Mouse (Mus musculus) liver, embryonic 15.5 days (tissue): ENCODE measurements at regions not wholly inside any gene's neighbourhood (a gene's known extent, or its start where the extent isn't known, plus 50 kb on each side); places are given as distances from the start of the nearest gene placed in this dataset.

Experiments
- ATAC-seq: fragments of 200-750 bp; cut with Nextera tagmentation; 2 replicates; pipeline ENCODE4 v1.8.0; 2017; ENCODE audit warnings: moderate number of reproducible peaks, mild to moderate bottlenecking, moderate library complexity; ENCODE audit not compliant: insufficient read depth
- H3K27ac ChIP-seq: fragments of 300-500 bp; sonication (generic); replicated peaks from 2 replicates; pipeline ENCODE4 v1.5.1; 2015; ENCODE audit warnings: mild to moderate bottlenecking, inconsistent platforms
- H3K27me3 ChIP-seq: fragments of 300-500 bp; sonication (generic); 2 replicates; pipeline ENCODE4 v1.6.1; 2015; ENCODE audit warnings: mild to moderate bottlenecking, inconsistent platforms
- H3K36me3 ChIP-seq: fragments of 300-500 bp; sonication (generic); replicated peaks from 2 replicates; pipeline ENCODE4 v1.6.1; 2015; ENCODE audit warnings: moderate library complexity, mild to moderate bottlenecking, inconsistent platforms
- H3K4me1 ChIP-seq: fragments of 300-500 bp; sonication (generic); replicated peaks from 2 replicates; pipeline ENCODE4 v1.6.1; 2015; ENCODE audit warnings: inconsistent platforms
- H3K4me2 ChIP-seq: fragments of 300-500 bp; sonication (generic); 2 replicates; pipeline ENCODE4 v1.6.1; 2015; ENCODE audit warnings: moderate library complexity, mild to moderate bottlenecking, inconsistent platforms
- H3K4me3 ChIP-seq: fragments of 300-500 bp; sonication (generic); replicated peaks from 2 replicates; pipeline ENCODE4 v1.5.1; 2015; ENCODE audit warnings: mild to moderate bottlenecking, inconsistent platforms
- H3K9ac ChIP-seq: fragments of 300-500 bp; sonication (generic); 2 replicates; pipeline ENCODE4 v1.6.1; 2015; ENCODE audit warnings: moderate library complexity, mild to moderate bottlenecking, inconsistent platforms
- H3K9me3 ChIP-seq: fragments of 300-500 bp; sonication (generic); replicated peaks from 2 replicates; pipeline ENCODE4 v1.6.1; 2016; ENCODE audit warnings: inconsistent platforms
- WGBS: fragments of 180-500 bp; shearing (Covaris S2); methylation state at CpG from one replicate; pipeline ENCODE4 v1.1.7; 2015; ENCODE audit warnings: mixed read lengths; ENCODE audit not compliant: insufficient replicate concordance; 5-methylcytosine and 5-hydroxymethylcytosine counted together

DNA sequence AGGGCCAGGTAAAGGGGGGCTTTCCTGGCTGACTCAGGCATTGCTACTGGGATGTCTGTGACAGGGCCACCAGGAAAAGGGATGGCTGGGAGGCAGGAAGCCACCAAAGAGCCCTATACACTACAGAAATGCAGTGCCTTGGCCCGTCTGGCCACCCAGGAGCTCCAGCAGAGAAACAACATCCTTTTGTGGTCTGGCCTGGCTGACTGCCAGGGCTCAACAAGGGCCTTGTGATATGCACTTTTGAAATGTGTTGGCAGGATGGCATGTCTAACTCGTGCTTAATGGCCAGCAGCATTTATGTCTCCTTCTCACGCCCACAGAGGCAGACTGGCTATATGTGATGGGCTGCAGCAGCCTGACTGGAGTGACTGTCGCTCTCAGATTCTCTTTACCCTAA, 62.3 kb upstream of the Ctnnb1 start:
- no peak overlapping the region for H3K27ac ChIP-seq
- H3K36me3 ChIP-seq = no peaks in the 10 kb centered on the region
- WGBS = 24% methylated on average over 4 of the region's 4 CpGs
- no peak overlapping the region for H3K4me2 ChIP-seq
- H3K4me3 ChIP-seq = no peak overlapping the region
- H3K9me3 ChIP-seq = no peaks in the 10 kb centered on the region
- H3K9ac ChIP-seq = no peak overlapping the region
- no peaks in the 10 kb centered on the region for H3K27me3 ChIP-seq
- no peak for ATAC-seq
- no peaks in the 10 kb centered on the region for H3K4me1 ChIP-seq

DNA sequence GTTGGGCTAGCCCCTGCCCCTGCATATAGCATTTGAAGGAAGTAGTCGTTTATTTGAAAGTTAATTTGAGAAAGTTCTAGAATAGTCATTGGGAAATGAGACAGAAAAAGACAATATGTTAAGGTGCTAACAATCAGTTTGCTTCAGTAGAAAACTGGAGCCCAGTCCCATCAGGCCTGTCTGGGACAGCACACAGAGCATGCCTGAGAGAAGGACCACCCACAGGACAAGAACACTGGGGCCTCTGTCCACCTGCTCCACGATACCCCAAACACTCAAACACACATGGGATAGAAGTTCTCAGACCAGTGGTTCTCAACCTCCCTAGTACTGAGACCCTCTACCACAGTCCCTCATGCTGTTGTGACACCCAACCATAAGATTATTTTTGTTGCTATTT, 61.2 kb upstream of the Ctnnb1 start:
- H3K27ac ChIP-seq = no peak overlapping the region
- H3K9me3 ChIP-seq = no peaks in the 10 kb centered on the region
- no peaks in the 10 kb centered on the region for H3K4me1 ChIP-seq
- H3K27me3 ChIP-seq = no peaks in the 10 kb centered on the region
- H3K4me3 ChIP-seq = no peak overlapping the region
- no peak for ATAC-seq
- 53% methylated on average over 2 of the region's 2 CpGs for WGBS
- H3K4me2 ChIP-seq = no peak overlapping the region
- no peak overlapping the region for H3K9ac ChIP-seq
- H3K36me3 ChIP-seq = no peaks in the 10 kb centered on the region

DNA sequence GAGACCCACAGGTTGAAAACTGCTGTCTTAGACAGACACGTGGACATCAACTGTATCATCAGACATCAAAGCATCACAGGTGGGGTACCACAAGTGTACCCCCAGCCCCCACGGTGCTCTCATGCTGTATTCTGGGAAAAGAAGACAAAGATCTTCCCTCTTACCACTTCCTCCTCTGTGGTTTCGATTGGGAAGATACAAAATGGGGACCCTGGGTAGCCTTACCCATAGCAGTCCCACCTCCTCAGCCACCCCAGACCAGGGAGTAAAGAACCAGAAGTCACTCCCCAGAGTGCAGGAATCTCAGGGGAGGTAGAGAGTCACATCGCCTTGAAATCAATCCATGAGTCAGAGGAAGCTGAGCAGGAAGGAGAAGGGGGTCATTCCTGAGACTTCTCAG, 60.7 kb upstream of the Ctnnb1 start:
- WGBS = 18% methylated on average over 4 of the region's 4 CpGs
- Histone ChIP-seq H3K9ac (no peak overlapping the region), H3K9me3 (no peaks in the 10 kb centered on the region), H3K36me3 (no peaks in the 10 kb centered on the region), H3K4me2 (no peak overlapping the region), H3K27me3 (no peaks in the 10 kb centered on the region), H3K27ac (no peak overlapping the region), H3K4me1 (no peaks in the 10 kb centered on the region), H3K4me3 (no peak overlapping the region)
- no peak for ATAC-seq

DNA sequence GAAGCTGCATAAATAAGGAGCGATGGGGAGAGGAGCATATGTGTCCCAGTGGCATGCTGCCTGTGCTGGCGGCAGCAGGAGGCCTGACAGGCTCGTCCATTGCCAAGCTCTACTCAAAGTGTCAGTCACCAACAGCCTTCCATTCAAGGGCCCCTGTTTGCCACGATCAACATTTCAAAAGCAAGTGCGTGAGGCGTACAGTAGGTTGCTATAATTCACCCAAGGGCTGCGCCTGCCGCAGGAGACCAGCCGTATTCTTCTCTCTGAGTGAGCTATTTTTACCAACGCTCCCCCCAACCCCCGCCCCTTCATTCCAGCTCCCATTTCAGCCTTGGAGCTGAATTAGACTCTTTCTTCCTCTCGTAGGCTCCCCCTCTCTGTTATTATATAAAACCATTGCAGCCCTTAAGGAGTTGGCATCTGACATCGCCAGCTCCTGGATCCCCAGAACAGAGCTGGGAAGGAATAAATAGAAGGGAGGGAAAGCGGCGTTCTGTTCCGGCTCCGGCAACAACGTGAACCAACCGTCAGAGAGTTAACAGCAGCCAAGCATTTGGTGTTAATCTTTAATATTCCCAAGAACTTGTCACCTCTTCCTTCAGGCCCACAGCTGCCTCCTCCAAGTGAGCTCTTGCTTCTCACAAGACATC, 59.5 kb upstream of the Ctnnb1 start:
- H3K4me2 ChIP-seq = no peak overlapping the region
- H3K27ac ChIP-seq = no peak overlapping the region
- H3K27me3 ChIP-seq = no peaks in the 10 kb centered on the region
- no peak for ATAC-seq
- H3K36me3 ChIP-seq = no peaks in the 10 kb centered on the region
- H3K4me1 ChIP-seq = no peaks in the 10 kb centered on the region
- H3K4me3 ChIP-seq = no peak overlapping the region
- 44% methylated on average over 19 of the region's 19 CpGs for WGBS
- no peak overlapping the region for H3K9ac ChIP-seq
- H3K9me3 ChIP-seq = no peaks in the 10 kb centered on the region

DNA sequence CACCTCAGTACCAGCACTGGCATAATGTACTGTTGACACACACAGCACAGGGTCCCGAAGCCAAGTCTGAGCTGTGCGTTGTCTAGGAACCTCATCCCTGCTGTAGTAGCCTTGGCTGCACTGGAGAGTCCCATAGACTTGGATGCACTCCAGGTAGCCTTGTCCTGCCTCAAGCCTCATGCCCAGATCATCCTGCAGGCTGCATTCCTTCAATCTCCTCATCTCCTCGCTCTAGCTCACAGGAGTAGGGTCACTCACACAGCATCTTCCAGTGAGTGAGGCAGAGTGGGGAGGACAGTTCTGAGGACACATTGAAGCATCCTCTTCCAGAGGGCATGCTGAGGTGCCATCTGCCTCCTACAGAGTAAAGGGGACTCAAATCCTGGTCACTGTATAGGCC, 55.7 kb upstream of the Ctnnb1 start:
- no peaks in the 10 kb centered on the region for H3K27me3 ChIP-seq
- H3K9ac ChIP-seq = no peak overlapping the region
- WGBS = 76% methylated on average over 3 of the region's 3 CpGs
- H3K4me2 ChIP-seq = no peak overlapping the region
- H3K27ac ChIP-seq = no peak overlapping the region
- H3K36me3 ChIP-seq = no peaks in the 10 kb centered on the region
- no peak overlapping the region for H3K4me3 ChIP-seq
- H3K4me1 ChIP-seq = no peaks in the 10 kb centered on the region
- ATAC-seq = no peak
- H3K9me3 ChIP-seq = no peaks in the 10 kb centered on the region

DNA sequence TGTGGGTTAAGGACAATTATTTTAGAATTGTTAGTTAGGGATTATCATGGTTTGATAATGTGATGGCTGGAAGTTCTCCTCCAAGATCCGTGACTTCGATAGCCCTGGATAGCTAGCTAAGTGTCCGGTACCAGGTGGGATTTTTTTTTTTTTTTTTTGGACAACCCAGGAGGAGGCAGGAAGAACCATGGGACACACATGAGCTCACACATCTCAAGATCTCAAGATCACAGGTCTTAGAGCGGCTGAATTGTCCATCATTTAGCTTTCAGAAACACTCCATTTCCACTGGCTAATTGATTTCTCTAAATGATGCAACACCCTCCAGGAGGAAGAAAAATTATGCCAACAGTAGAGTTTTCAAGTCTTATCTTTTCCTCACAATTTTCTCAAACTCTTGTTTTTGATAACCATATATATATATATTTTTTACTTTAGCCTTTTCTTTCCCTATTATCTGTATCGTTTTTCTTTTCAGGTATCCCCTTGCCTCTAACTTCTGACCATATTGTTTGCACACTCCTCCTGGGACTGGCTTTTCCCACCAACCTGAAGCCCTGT, 54.5 kb upstream of the Ctnnb1 start:
- Histone ChIP-seq H3K27ac (no peak overlapping the region), H3K27me3 (no peaks in the 10 kb centered on the region), H3K4me1 (no peaks in the 10 kb centered on the region), H3K9me3 (no peaks in the 10 kb centered on the region), H3K4me3 (no peak overlapping the region), H3K4me2 (no peak overlapping the region), H3K36me3 (no peaks in the 10 kb centered on the region), H3K9ac (no peak overlapping the region)
- WGBS = 72% methylated on average over 5 of the region's 5 CpGs
- ATAC-seq = no peak

DNA sequence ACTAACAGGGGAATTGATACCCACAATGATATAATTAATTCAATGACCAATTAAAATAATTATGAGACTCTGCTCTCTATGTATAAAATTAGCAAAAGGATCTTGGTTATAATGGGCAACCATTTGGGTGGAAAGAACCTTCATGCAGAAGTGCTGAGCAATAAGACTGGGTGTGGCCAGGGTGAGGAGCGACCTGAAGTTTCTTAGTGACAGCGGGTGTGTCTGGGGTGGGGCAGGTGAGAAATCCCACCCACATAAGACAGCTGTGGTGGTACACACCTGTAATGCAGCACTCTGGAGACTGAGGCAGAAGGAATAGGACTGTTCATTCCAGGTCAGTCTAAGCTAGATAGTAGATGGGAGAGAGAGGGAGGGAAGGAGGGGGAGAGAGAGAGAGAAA, 51.9 kb upstream of the Ctnnb1 start:
- ATAC-seq = no peak
- no peak overlapping the region for H3K4me3 ChIP-seq
- H3K27me3 ChIP-seq = no peaks in the 10 kb centered on the region
- no peak overlapping the region for H3K4me2 ChIP-seq
- 62% methylated on average over 2 of the region's 2 CpGs for WGBS
- H3K9ac ChIP-seq = no peak overlapping the region
- no peak overlapping the region for H3K27ac ChIP-seq
- H3K36me3 ChIP-seq = no peaks in the 10 kb centered on the region
- H3K9me3 ChIP-seq = no peaks in the 10 kb centered on the region
- no peaks in the 10 kb centered on the region; the same call in 1 of the 2 replicates for H3K4me1 ChIP-seq
